Comparison of ENCODE assay signal across 8 mouse cellular contexts in the genomic region with DNA sequence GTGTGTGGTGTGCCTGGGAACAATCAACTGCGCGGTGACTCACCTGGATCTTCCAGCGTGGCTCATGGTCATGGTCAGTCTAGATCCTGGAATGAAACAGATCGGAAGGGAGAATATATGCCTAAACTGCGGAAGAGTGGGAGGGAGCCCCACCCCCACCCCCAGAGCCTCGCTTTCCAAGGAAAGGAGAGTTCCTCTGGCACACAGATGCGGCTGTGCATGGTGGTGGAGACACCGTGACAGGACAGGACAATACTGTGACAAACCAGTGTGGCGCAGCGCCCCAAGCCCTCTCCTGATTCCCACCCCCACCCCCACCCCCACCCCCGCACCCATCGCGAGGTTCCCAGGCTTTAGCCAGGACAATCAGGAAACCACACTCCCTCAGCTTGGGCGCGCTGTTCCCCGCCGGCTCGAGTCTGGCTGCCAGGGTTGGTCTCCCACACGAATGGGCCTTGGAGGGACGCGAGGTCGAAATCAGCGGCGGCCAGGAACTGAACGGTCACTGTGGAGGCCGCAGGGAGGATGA. TPM values are rescaled to one million over a fixed set of nuclear protein-coding genes. Genes with fewer than 3 reads are reported as not detected.
DNase-seq lines count a peak whose midpoint lies in the region; ATAC-seq and TF ChIP-seq lines count a peak whose summit lies in the region.

No protein-coding gene starts in this region.

- H3K27ac ChIP-seq in kidney, embryonic 15.5 days: peak overlapping the region; percentile 75
- peak overlapping the region; percentile 94 for H3K27ac ChIP-seq in forebrain, postnatal 0 days (ENCODE audit: low read depth, low read length)
- peak overlapping the region; percentile 71 for H3K27ac ChIP-seq in midbrain, embryonic 11.5 days (ENCODE audit: low read depth, low read length)

- 3% methylated on average over 26 of the region's 26 CpGs for WGBS in kidney, embryonic 15.5 days
- 4% methylated on average over 26 of the region's 26 CpGs for WGBS in forebrain, postnatal 0 days
- WGBS in midbrain, embryonic 11.5 days: 4% methylated on average over 26 of the region's 26 CpGs

- peak overlapping the region; percentile 93 for H3K4me2 ChIP-seq in kidney, embryonic 15.5 days
- H3K4me2 ChIP-seq in forebrain, postnatal 0 days (ENCODE audit: low read depth): peak overlapping the region; percentile 81
- peak overlapping the region; percentile 71 for H3K4me2 ChIP-seq in midbrain, embryonic 11.5 days

- H3K4me3 ChIP-seq in kidney, embryonic 15.5 days (replicated peaks): peak overlapping the region; percentile 90
- peak overlapping the region; percentile 96 for H3K4me3 ChIP-seq in forebrain, postnatal 0 days (ENCODE audit: low read depth, low read length)
- H3K4me3 ChIP-seq in midbrain, embryonic 11.5 days (ENCODE audit: low read depth, low read length): peak overlapping the region; percentile 90

- H3K36me3 ChIP-seq in kidney, embryonic 15.5 days: no peaks in the 10 kb centered on the region
- H3K36me3 ChIP-seq in forebrain, postnatal 0 days (ENCODE audit: insufficient read depth): peaks cover 8% of the 10 kb centered on the region; the same call in 1 of the 2 replicates
- peaks cover 4% of the 10 kb centered on the region; the same call in 1 of the 2 replicates for H3K36me3 ChIP-seq in midbrain, embryonic 11.5 days (ENCODE audit: control insufficient read depth, insufficient read depth, low read length)

- H3K27me3 ChIP-seq in kidney, embryonic 15.5 days: no peaks in the 10 kb centered on the region
- no peaks in the 10 kb centered on the region for H3K27me3 ChIP-seq in forebrain, postnatal 0 days (ENCODE audit: insufficient read depth, low read length)
- no peaks in the 10 kb centered on the region for H3K27me3 ChIP-seq in midbrain, embryonic 11.5 days (ENCODE audit: control insufficient read depth, insufficient read depth, low read length)

- ATAC-seq in kidney, embryonic 15.5 days (replicated peaks; ENCODE audit: low FRiP score): peak; percentile 52
- ATAC-seq in forebrain, postnatal 0 days: peak; percentile 61
- ATAC-seq in midbrain, embryonic 11.5 days (ENCODE audit: low FRiP score): peak; percentile 59
- ATAC-seq in CD4-positive, CD25-positive, alpha-beta regulatory T cell, adult 4 months: no peak

- peak overlapping the region; percentile 70 for H3K9ac ChIP-seq in kidney, embryonic 15.5 days
- peak overlapping the region; percentile 96 for H3K9ac ChIP-seq in forebrain, postnatal 0 days
- H3K9ac ChIP-seq in midbrain, embryonic 11.5 days (ENCODE audit: low read length): peak overlapping the region; percentile 85

- no peaks in the 10 kb centered on the region for H3K9me3 ChIP-seq in kidney, embryonic 15.5 days (replicated peaks)
- H3K9me3 ChIP-seq in forebrain, postnatal 0 days (ENCODE audit: low read length): no peaks in the 10 kb centered on the region
- H3K9me3 ChIP-seq in midbrain, embryonic 11.5 days (ENCODE audit: control insufficient read depth, low read length): no peaks in the 10 kb centered on the region

- no peak for DNase-seq in kidney, adult 8-10 months
- peak; percentile 61 for DNase-seq in brain, adult 2 months (ENCODE audit: low read depth, low spot score)
- DNase-seq in forebrain, postnatal 0 days: no peak
- DNase-seq in midbrain, embryonic 11.5 days (ENCODE audit: low spot score, missing footprints): peak; percentile 86
- no peak for DNase-seq in embryo, embryonic 10 days (ENCODE audit: low spot score)
- no peak for DNase-seq in spleen, postnatal 4 days (ENCODE audit: low spot score in 2 of 2)

- H3K4me1 ChIP-seq in kidney, embryonic 15.5 days: peaks cover 25% of the 10 kb centered on the region
- H3K4me1 ChIP-seq in forebrain, postnatal 0 days (ENCODE audit: insufficient read depth): peaks cover 21% of the 10 kb centered on the region
- H3K4me1 ChIP-seq in midbrain, embryonic 11.5 days (ENCODE audit: control insufficient read depth, insufficient read depth, low read length): peaks cover 18% of the 10 kb centered on the region

- TF ChIP-seq CTCF in forebrain, postnatal 0 days (IDR thresholded peaks at IDR 0.05; ENCODE audit: low read depth): no peak

RNA-seq across cellular contexts. Expression of gene Gm1673, which starts 0.4 kb away (rescaled TPM):
- polyA plus RNA-seq in kidney, embryonic 15.5 days (2015; fragmentation: Nextera tagmentation; extraction: Ambion mirVana): 105 TPM in 2 replicates
- total RNA-seq in forebrain, postnatal 0 days (2014; rRNA removed): 539 and 762 TPM in 2 replicates
- 747 and 963 TPM in 2 replicates for polyA plus RNA-seq in forebrain, postnatal 0 days (2015; fragmentation: Nextera tagmentation; extraction: Ambion mirVana)
- polyA plus RNA-seq in midbrain, embryonic 11.5 days (2014; fragmentation: Nextera tagmentation; extraction: Ambion mirVana): 231 and 252 TPM in 2 replicates
- not detected for polyA plus RNA-seq in CD4-positive, CD25-positive, alpha-beta regulatory T cell, adult 4 months (2017; shearing (Covaris generic))

RNA-seq across cellular contexts. Expression of gene Nat8l, which starts 13.0 kb away (rescaled TPM):
- 0.28 and 0.39 TPM in 2 replicates for polyA plus RNA-seq in kidney, embryonic 15.5 days (2015; fragmentation: Nextera tagmentation; extraction: Ambion mirVana)
- total RNA-seq in forebrain, postnatal 0 days (2014; rRNA removed): 28.1 and 31.8 TPM in 2 replicates
- polyA plus RNA-seq in forebrain, postnatal 0 days (2015; fragmentation: Nextera tagmentation; extraction: Ambion mirVana): 4.3 and 4.9 TPM in 2 replicates
- polyA plus RNA-seq in midbrain, embryonic 11.5 days (2014; fragmentation: Nextera tagmentation; extraction: Ambion mirVana): 1.0 and 1.6 TPM in 2 replicates
- not detected for polyA plus RNA-seq in CD4-positive, CD25-positive, alpha-beta regulatory T cell, adult 4 months (2017; shearing (Covaris generic))

RNA-seq across cellular contexts. Expression of gene Nelfa, which starts 46.6 kb away (rescaled TPM):
- polyA plus RNA-seq in kidney, embryonic 15.5 days (2015; fragmentation: Nextera tagmentation; extraction: Ambion mirVana): 62.3 and 64.1 TPM in 2 replicates
- total RNA-seq in forebrain, postnatal 0 days (2014; rRNA removed): 23.2 and 28.5 TPM in 2 replicates
- 28.9 and 32.6 TPM in 2 replicates for polyA plus RNA-seq in forebrain, postnatal 0 days (2015; fragmentation: Nextera tagmentation; extraction: Ambion mirVana)
- 57.3 and 63.9 TPM in 2 replicates for polyA plus RNA-seq in midbrain, embryonic 11.5 days (2014; fragmentation: Nextera tagmentation; extraction: Ambion mirVana)
- 10 to 100 TPM; 36.7 to 66.6 TPM for polyA plus RNA-seq in CD4-positive, CD25-positive, alpha-beta regulatory T cell, adult 4 months (2017; shearing (Covaris generic))

Comparison
In these comparisons a context has a peak if more than half of its experiments do, and no peak if none do; other contexts are left out.
1. DNase-seq: peak in brain, adult 2 months (single experiment) and midbrain, embryonic 11.5 days (single experiment); none in kidney, adult 8-10 months (0 of 2), forebrain, postnatal 0 days (single experiment), embryo, embryonic 10 days (single experiment) and spleen, postnatal 4 days (0 of 2).
2. RNA of gene Gm1673, which starts 0.4 kb away (polyA plus RNA-seq): 747 to 963 TPM in forebrain, postnatal 0 days, 231 to 252 TPM in midbrain, embryonic 11.5 days and 105 TPM in kidney, embryonic 15.5 days; not detected in CD4-positive, CD25-positive, alpha-beta regulatory T cell, adult 4 months; every median in the first group is over 100 times any median in the second.
3. Peak in every context shown above with its lines, with median percentiles within 50 percentile points of each other: H3K27ac ChIP-seq, H3K4me2 ChIP-seq, H3K4me3 ChIP-seq and H3K9ac ChIP-seq.